Mouse (Mus musculus): ENCODE data around the gene Itga6. TPM values are rescaled to one million over a fixed set of nuclear protein-coding genes. Genes with fewer than 3 reads are reported as not detected.

Gene Itga6
- total and polyA plus RNA-seq, 2 experiments from 2014 or later: 33.8 to 69.2 TPM

DNA sequence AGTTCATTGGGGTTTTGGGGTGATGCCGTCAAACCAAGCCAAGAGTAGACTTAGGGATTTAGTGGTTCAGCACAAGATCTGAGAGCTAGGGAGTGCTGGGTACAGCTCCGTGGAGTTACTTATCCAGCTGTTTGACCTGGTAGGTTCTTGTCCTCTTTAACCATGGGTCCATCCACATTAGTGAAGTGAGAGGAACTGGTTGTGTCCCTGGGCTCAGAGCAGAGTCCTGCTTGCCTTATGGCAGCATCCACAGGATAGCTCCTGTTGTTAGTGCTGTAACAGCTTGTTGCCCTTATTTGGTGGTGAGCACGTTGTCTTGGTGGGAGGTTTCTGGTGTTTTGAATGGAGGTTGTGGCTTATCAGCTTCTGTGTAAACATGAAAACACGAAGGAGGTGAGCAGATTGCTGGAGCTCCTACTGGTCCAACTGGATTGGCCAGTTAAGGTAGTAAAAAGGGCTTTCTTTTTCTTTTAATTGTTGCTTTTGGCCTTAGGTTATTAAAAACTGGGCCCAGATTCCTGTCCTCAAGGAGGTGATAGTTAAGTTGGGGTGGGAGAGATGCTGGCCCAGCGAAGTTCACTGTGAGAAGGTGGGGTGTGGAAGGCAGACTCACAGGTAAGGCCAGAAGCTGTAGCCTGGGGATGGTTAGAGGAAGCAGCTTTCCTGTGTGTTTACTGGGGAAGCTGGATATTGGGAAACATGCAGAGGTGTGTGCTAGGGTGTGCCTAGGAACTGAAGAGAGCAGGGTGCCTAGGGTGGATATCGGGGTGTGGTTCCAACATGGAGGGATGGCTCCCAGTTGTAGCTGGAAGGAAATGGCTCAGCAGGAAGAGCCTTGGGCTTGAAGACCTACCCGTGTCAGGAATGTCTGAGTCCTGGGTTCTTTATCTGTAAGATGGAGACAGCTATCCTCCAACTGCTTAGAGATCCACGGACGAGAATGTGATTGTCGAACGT, 60.5 kb downstream of the Itga6 start:
- no peaks in the 10 kb centered on the region for H3K4me1 ChIP-seq (ENCODE audit: control insufficient read depth, insufficient read depth)
- no peaks in the 10 kb centered on the region for H3K9me3 ChIP-seq (replicated peaks; ENCODE audit: control insufficient read depth, low read length)
- no peak overlapping the region; the same call in 1 of the 2 replicates for H3K27ac ChIP-seq (ENCODE audit: low read depth)
- no peaks in the 10 kb centered on the region for H3K27me3 ChIP-seq (ENCODE audit: control insufficient read depth, insufficient read depth, low read length)
- 57% methylated on average over 11 of the region's 11 CpGs for WGBS
- no peaks in the 10 kb centered on the region for H3K36me3 ChIP-seq (replicated peaks; ENCODE audit: control insufficient read depth, insufficient read depth, low read length)
- ATAC-seq (ENCODE audit: insufficient read depth, low read depth) (no peak), DNase-seq (ENCODE audit: low spot score) (no peak)
- H3K4me2 ChIP-seq (ENCODE audit: low read depth, low read length): no peak overlapping the region
- no peak overlapping the region for H3K9ac ChIP-seq (replicated peaks; ENCODE audit: low read depth, low read length)
- TF ChIP-seq EP300 (IDR thresholded peaks at IDR 0.05; ENCODE audit: low read depth) (no peak), CTCF (IDR thresholded peaks at IDR 0.05; ENCODE audit: low read depth) (no peak)
- no peak overlapping the region for H3K4me3 ChIP-seq (ENCODE audit: low read depth, low read length)

DNA sequence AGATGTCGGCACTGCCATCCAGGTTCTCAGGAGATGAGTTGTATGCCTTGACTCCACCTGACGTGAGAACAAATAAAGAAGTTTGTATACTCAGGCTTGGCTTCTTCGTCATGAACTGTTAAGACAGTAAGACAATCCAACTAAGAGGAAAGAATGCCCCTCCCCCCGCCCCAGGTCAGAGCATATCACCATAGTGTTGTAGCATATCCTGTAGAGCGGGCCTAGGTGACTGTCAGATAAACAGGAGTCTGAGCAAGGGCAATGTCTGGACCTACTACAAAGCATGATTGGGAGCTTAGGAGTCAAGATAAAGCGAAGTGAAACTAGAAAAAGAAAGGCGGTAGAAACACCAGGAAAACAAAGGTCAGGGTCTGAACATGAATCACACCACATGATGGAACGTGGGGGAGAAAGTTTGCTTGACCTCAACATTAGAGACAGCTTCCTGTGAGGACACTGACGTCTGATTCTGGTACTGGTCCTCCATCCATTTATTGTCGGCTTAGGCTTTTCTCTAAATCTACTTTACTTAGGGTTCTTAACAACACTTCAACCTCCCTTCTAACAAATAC, 64.0 kb downstream of the Itga6 start:
- Histone ChIP-seq H3K9ac (replicated peaks; ENCODE audit: low read depth, low read length) (no peak overlapping the region), H3K27me3 (ENCODE audit: control insufficient read depth, insufficient read depth, low read length) (no peaks in the 10 kb centered on the region), H3K27ac (ENCODE audit: low read depth) (no peak overlapping the region), H3K9me3 (replicated peaks; ENCODE audit: control insufficient read depth, low read length) (no peaks in the 10 kb centered on the region), H3K4me2 (ENCODE audit: low read depth, low read length) (no peak overlapping the region), H3K4me3 (ENCODE audit: low read depth, low read length) (no peak overlapping the region), H3K4me1 (ENCODE audit: control insufficient read depth, insufficient read depth) (0 out of 2 replicates have a peak, but pooled peaks cover 8% of the 10 kb centered on the region), H3K36me3 (replicated peaks; ENCODE audit: control insufficient read depth, insufficient read depth, low read length) (no peaks in the 10 kb centered on the region)
- ATAC-seq (ENCODE audit: insufficient read depth, low read depth) (no peak), DNase-seq (ENCODE audit: low spot score) (no peak)
- WGBS: 59% methylated on average over 10 of the region's 10 CpGs
- TF ChIP-seq CTCF (IDR thresholded peaks at IDR 0.05; ENCODE audit: low read depth) (no peak), EP300 (IDR thresholded peaks at IDR 0.05; ENCODE audit: low read depth) (no peak)

- no peaks in the 10 kb centered on the region for H3K36me3 ChIP-seq (replicated peaks; ENCODE audit: control insufficient read depth, insufficient read depth, low read length)
- H3K9ac ChIP-seq (replicated peaks; ENCODE audit: low read depth, low read length): no peak overlapping the region
- DNase-seq (ENCODE audit: low spot score) (no peak), ATAC-seq (ENCODE audit: insufficient read depth, low read depth) (no peak)
- no peak overlapping the region for H3K27ac ChIP-seq (ENCODE audit: low read depth)
- 91% methylated on average over 11 of the region's 11 CpGs for WGBS
- H3K4me1 ChIP-seq (ENCODE audit: control insufficient read depth, insufficient read depth): 0 out of 2 replicates have a peak, but pooled peaks cover 13% of the 10 kb centered on the region
- no peak overlapping the region for H3K4me3 ChIP-seq (ENCODE audit: low read depth, low read length)
- no peaks in the 10 kb centered on the region for H3K27me3 ChIP-seq (ENCODE audit: control insufficient read depth, insufficient read depth, low read length)
- no peaks in the 10 kb centered on the region for H3K9me3 ChIP-seq (replicated peaks; ENCODE audit: control insufficient read depth, low read length)
- H3K4me2 ChIP-seq (ENCODE audit: low read depth, low read length): no peak overlapping the region
- no peak for TF ChIP-seq CTCF (IDR thresholded peaks at IDR 0.05; ENCODE audit: low read depth)
- TF ChIP-seq EP300 (IDR thresholded peaks at IDR 0.05; ENCODE audit: low read depth): no peak
Observed at GRCm38 (mm10) chr2:71810010-71810409, 64.6 kb downstream of the Itga6 start.

DNA sequence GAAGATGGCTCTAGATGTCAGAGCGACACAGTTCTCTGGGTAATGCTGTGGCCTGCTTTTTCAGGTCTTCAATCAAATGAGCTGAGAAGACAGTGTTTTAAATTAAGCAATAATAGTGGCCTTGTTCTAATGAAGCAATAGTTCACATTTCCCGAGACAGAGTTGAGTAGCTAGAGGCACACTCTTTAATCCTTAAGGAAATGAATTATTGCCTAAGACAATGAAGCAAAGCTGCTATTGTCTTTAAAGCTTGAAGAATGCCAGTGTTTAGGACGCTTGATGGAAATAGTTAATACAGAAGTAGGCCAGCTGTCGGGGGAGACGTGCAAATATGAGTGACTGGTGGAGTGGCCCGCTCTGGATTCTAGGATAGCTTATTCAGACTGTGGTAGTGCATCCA, 65.5 kb downstream of the Itga6 start:
- DNase-seq (ENCODE audit: low spot score) (no peak), ATAC-seq (ENCODE audit: insufficient read depth, low read depth) (no peak)
- Histone ChIP-seq H3K27ac (ENCODE audit: low read depth) (no peak overlapping the region), H3K36me3 (replicated peaks; ENCODE audit: control insufficient read depth, insufficient read depth, low read length) (no peaks in the 10 kb centered on the region), H3K4me3 (ENCODE audit: low read depth, low read length) (no peak overlapping the region), H3K4me1 (ENCODE audit: control insufficient read depth, insufficient read depth) (0 out of 2 replicates have a peak, but pooled peaks cover 17% of the 10 kb centered on the region), H3K9me3 (replicated peaks; ENCODE audit: control insufficient read depth, low read length) (no peaks in the 10 kb centered on the region), H3K4me2 (ENCODE audit: low read depth, low read length) (no peak overlapping the region), H3K27me3 (ENCODE audit: control insufficient read depth, insufficient read depth, low read length) (no peaks in the 10 kb centered on the region), H3K9ac (replicated peaks; ENCODE audit: low read depth, low read length) (no peak overlapping the region)
- no peak for TF ChIP-seq CTCF (IDR thresholded peaks at IDR 0.05; ENCODE audit: low read depth)
- no peak for TF ChIP-seq EP300 (IDR thresholded peaks at IDR 0.05; ENCODE audit: low read depth)
- WGBS: 67% methylated on average over 6 of the region's 6 CpGs

DNA sequence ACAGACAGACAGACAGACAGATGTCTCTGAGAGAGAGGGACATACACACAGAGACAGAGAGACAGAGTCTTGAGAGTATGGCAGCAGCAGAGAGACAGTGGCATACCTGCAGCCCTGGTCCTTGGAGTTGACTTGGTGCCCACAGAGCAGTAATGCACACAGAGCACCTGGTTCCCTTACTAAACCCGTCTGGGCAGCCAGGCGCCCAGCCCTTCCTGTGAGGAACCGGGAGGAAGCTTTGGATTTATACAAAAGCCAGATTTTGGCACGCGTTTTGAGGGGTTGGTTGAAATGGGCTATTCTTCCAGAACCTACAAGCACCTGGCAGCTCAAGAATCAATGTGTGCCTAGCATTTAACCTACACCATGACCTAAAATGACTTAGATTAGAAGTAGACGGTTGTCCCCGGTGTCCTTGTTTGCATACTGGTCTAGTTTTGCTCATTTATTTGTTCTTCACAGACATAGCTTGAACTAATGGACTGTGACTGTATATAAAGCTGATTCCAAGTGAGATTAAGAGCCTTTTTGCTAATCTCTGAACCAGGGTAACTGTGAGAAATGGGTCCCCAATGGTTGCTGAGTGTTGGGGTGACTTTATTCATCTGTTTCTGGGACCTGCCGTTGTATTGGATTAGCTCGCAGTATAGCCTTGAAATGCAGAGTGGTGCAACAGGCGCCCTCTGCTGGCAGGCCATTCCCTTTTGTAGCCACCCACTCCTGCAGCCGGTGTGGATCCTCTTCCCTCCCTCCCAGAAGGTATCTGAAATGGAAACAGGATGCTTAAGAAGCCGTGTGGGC, 67.0 kb downstream of the Itga6 start:
- H3K4me3 ChIP-seq (ENCODE audit: low read depth, low read length): no peak overlapping the region
- H3K4me2 ChIP-seq (ENCODE audit: low read depth, low read length): no peak overlapping the region
- H3K4me1 ChIP-seq (ENCODE audit: control insufficient read depth, insufficient read depth): peaks cover 22% of the 10 kb centered on the region; the same call in 1 of the 2 replicates
- no peak for TF ChIP-seq EP300 (IDR thresholded peaks at IDR 0.05; ENCODE audit: low read depth)
- TF ChIP-seq CTCF (IDR thresholded peaks at IDR 0.05; ENCODE audit: low read depth): peak; percentile 88
- H3K9me3 ChIP-seq (replicated peaks; ENCODE audit: control insufficient read depth, low read length): no peaks in the 10 kb centered on the region
- DNase-seq (ENCODE audit: low spot score): peak; percentile 71
- no peaks in the 10 kb centered on the region for H3K36me3 ChIP-seq (replicated peaks; ENCODE audit: control insufficient read depth, insufficient read depth, low read length)
- ATAC-seq (ENCODE audit: insufficient read depth, low read depth): peak; percentile 36; the same call in 1 of the 2 replicates
- H3K27me3 ChIP-seq (ENCODE audit: control insufficient read depth, insufficient read depth, low read length): no peaks in the 10 kb centered on the region
- no peak overlapping the region for H3K27ac ChIP-seq (ENCODE audit: low read depth)
- no peak overlapping the region for H3K9ac ChIP-seq (replicated peaks; ENCODE audit: low read depth, low read length)
- WGBS: 27% methylated on average over 12 of the region's 12 CpGs

All from heart, postnatal 0 days (tissue).